Mouse (Mus musculus) bone marrow macrophage, adult 2 months (primary cell): ENCODE measurements around the gene Eif4a2.

Source experiments
- CTCF ChIP-seq: IDR thresholded peaks from 2 replicates; pipeline ENCODE4 v1.5.1; 2012; ENCODE audit warnings: low read depth, mild to moderate bottlenecking, low read length, moderate library complexity
- POLR2A ChIP-seq: IDR thresholded peaks from 2 replicates; pipeline ENCODE4 v1.6.1; 2012; ENCODE audit warnings: mild to moderate bottlenecking, low read depth, low read length, borderline replicate concordance

GRCm38 (mm10) chr16:23094136-23094535 is 13.1 kb upstream of the Eif4a2 start:
- TF ChIP-seq POLR2A (no peak), CTCF (no peak)
